Mouse (Mus musculus) kidney, postnatal 25 days (tissue): ENCODE data around the gene Met.

Experiments
- DNase-seq, 2 experiments: peaks; one replicate each; pipeline ENCODE4 v3.0.0; 2021; ENCODE audit warnings: mixed read lengths in 2 of 2

Met gene

GRCm38 (mm10) chr6:17463434-17464280, at the start of gene Met:
Gene Met, plus strand, starts transcription at chr6:17463800.
- peak; percentile 73 to 91 for DNase-seq

GRCm38 (mm10) chr6:17418226-17418625, 45.4 kb upstream of the Met start:
- DNase-seq: no peak

GRCm38 (mm10) chr6:17422432-17422831, 41.2 kb upstream of the Met start:
- DNase-seq: no peak

GRCm38 (mm10) chr6:17429041-17429440, 34.6 kb upstream of the Met start:
- DNase-seq: no peak

- no peak for DNase-seq
Observed at GRCm38 (mm10) chr6:17429611-17430010, 34.0 kb upstream of the Met start.

- DNase-seq: no peak
Observed at GRCm38 (mm10) chr6:17443311-17443710, 20.3 kb upstream of the Met start.

GRCm38 (mm10) chr6:17451305-17451704, 12.3 kb upstream of the Met start:
- DNase-seq: no peak

GRCm38 (mm10) chr6:17455116-17455515, 8.5 kb upstream of the Met start:
- DNase-seq: no peak

GRCm38 (mm10) chr6:17459561-17459960, 4.0 kb upstream of the Met start:
- DNase-seq: peak; percentile 28 to 49

- DNase-seq: no peak
Observed at GRCm38 (mm10) chr6:17461435-17461834, 2.2 kb upstream of the Met start.

- DNase-seq: peak; percentile 41 to 71
Observed at GRCm38 (mm10) chr6:17464281-17465025, 853 bp downstream of the Met start.

GRCm38 (mm10) chr6:17466526-17466925, 2.9 kb downstream of the Met start:
- no peak for DNase-seq

GRCm38 (mm10) chr6:17468993-17469392, 5.4 kb downstream of the Met start:
- DNase-seq: no peak

- DNase-seq: no peak
Observed at GRCm38 (mm10) chr6:17473128-17473527, 9.5 kb downstream of the Met start.

GRCm38 (mm10) chr6:17477823-17478222, 14.2 kb downstream of the Met start:
- no peak for DNase-seq

GRCm38 (mm10) chr6:17478252-17478651, 14.7 kb downstream of the Met start:
- DNase-seq: no peak

GRCm38 (mm10) chr6:17478838-17479570, 15.4 kb downstream of the Met start:
- no peak for DNase-seq

GRCm38 (mm10) chr6:17481068-17481467, 17.5 kb downstream of the Met start:
- no peak for DNase-seq

GRCm38 (mm10) chr6:17485244-17485643, 21.6 kb downstream of the Met start:
- DNase-seq: no peak

GRCm38 (mm10) chr6:17485782-17486181, 22.2 kb downstream of the Met start:
- DNase-seq: no peak

- DNase-seq: peak in 1 of 2 experiments; percentile 44
Observed at GRCm38 (mm10) chr6:17488291-17488817, 24.8 kb downstream of the Met start.

GRCm38 (mm10) chr6:17490786-17491185, 27.2 kb downstream of the Met start:
- no peak for DNase-seq

- DNase-seq: no peak
Observed at GRCm38 (mm10) chr6:17491502-17491901, 27.9 kb downstream of the Met start.
